Mouse (Mus musculus) cortical plate, adult 2 months (tissue): ENCODE data around the gene Slc6a9.

Experiments
- CTCF ChIP-seq: fragments of 200-500 bp; IDR thresholded peaks from 2 replicates; pipeline ENCODE4 v1.5.1; 2011; ENCODE audit warnings: mild to moderate bottlenecking, control low read depth, low read length; ENCODE audit not compliant: insufficient read depth; ENCODE audit errors: extremely low read depth
- POLR2A ChIP-seq: fragments of 200-500 bp; IDR thresholded peaks from 2 replicates; pipeline ENCODE4 v1.6.1; 2011; ENCODE audit warnings: mild to moderate bottlenecking, low read length, control low read depth; ENCODE audit not compliant: insufficient read depth; ENCODE audit errors: extremely low read depth

GRCm38 (mm10) chr4:117866083-117866482, 31.8 kb downstream of the Slc6a9 start:
- TF ChIP-seq CTCF (no peak), POLR2A (no peak)
